Mouse (Mus musculus): ENCODE measurements around the gene Olfr876. TPM values are rescaled to one million over a fixed set of nuclear protein-coding genes. Genes with fewer than 3 reads are reported as not detected.
"Not testable (repeated sequence)": the region's sequence is repeated elsewhere in the genome, so short reads cannot be mapped to it uniquely, and the experiment has no call there.

Gene Olfr876
- total RNA-seq (2021) (not detected), polyA plus RNA-seq (2012; rRNA removed) (not detected in 2 replicates)
- long read RNA-seq: 0 reads

DNA sequence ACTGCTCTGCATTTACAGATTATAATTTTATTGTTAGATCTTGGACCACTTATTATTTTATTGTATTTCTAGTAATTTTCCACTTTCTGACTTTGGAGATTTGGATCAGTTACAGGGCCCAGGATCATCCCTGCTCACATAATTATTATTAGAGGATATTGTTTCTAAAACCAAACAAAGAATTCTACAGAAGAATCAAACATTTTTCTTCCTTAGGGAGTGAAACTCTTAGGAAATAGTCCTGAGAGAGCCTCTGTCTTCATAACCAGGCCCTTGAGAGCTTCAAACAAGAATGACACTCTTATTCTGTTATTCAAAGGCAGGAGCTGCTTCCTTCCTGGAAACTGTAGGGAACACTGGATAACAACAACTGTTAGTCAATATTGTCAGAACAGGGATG lies at the start of gene Olfr876:
TSS of gene Olfr876 (plus strand) at position 301 of the 400 bp plus-strand sequence.
- no peaks in the 10 kb centered on the region for H3K79me2 ChIP-seq (replicated peaks; ENCODE audit: control insufficient read depth, insufficient read depth, low read length)
- no peak within 1 kb of the TSS for H3K4me3 ChIP-seq
- DNase-seq: no peak
- H3K36me3 ChIP-seq (ENCODE audit: control insufficient read depth, insufficient read depth, low read length): no peaks in the 10 kb centered on the region
- H3K9ac ChIP-seq (ENCODE audit: low read depth, low read length): no peak within 1 kb of the TSS
- no peak for TF ChIP-seq POLR2A (IDR thresholded peaks at IDR 0.05; ENCODE audit: insufficient read depth, low read depth, low read length)
- TF ChIP-seq EP300 (IDR thresholded peaks at IDR 0.05; ENCODE audit: insufficient read depth, low read depth, low read length): no peak
- no peak for TF ChIP-seq CTCF (IDR thresholded peaks at IDR 0.05)
- intact Hi-C loops (cut with DNase I): no loop called here
- no peak within 1 kb of the TSS for H3K27ac ChIP-seq
- H3K27me3 ChIP-seq (ENCODE audit: control insufficient read depth, insufficient read depth, low read length): no peaks in the 10 kb centered on the region
- H3K4me1 ChIP-seq (ENCODE audit: control insufficient read depth, insufficient read depth, low read length): no peaks in the 10 kb centered on the region

DNA sequence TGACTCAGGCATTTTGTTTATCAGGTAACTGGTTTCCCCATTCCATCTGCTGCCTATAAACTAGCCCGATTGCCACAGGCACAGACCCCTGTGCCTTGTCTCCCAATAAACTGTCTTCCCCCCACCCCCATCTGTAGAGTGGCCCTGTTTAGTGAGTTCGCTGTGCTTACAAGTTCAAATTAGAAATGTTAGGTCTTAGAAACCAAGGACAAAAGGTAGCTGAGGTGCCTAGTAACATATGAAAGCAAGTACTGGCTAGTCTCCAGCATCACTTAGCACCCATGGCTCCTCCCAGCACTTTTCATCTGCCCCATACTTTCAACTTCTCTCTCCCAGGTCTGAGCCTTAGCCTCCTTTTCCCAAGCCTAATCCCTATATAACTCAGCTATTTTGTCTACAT lies 41.1 kb upstream of the Olfr876 start:
- no peak overlapping the region for H3K27ac ChIP-seq
- no peaks in the 10 kb centered on the region for H3K4me1 ChIP-seq (ENCODE audit: control insufficient read depth, insufficient read depth, low read length)
- no peak for DNase-seq
- H3K36me3 ChIP-seq (ENCODE audit: control insufficient read depth, insufficient read depth, low read length): no peaks in the 10 kb centered on the region
- no peaks in the 10 kb centered on the region for H3K79me2 ChIP-seq (replicated peaks; ENCODE audit: control insufficient read depth, insufficient read depth, low read length)
- intact Hi-C loops (cut with DNase I): no loop called here
- H3K9ac ChIP-seq (ENCODE audit: low read depth, low read length): no peak overlapping the region
- WGBS: 83% methylated on average over 2 of the region's 2 CpGs
- TF ChIP-seq POLR2A (IDR thresholded peaks at IDR 0.05; ENCODE audit: insufficient read depth, low read depth, low read length) (no peak), CTCF (IDR thresholded peaks at IDR 0.05) (no peak), EP300 (IDR thresholded peaks at IDR 0.05; ENCODE audit: insufficient read depth, low read depth, low read length) (no peak)
- H3K4me3 ChIP-seq: no peak overlapping the region
- H3K27me3 ChIP-seq (ENCODE audit: control insufficient read depth, insufficient read depth, low read length): no peaks in the 10 kb centered on the region

DNA sequence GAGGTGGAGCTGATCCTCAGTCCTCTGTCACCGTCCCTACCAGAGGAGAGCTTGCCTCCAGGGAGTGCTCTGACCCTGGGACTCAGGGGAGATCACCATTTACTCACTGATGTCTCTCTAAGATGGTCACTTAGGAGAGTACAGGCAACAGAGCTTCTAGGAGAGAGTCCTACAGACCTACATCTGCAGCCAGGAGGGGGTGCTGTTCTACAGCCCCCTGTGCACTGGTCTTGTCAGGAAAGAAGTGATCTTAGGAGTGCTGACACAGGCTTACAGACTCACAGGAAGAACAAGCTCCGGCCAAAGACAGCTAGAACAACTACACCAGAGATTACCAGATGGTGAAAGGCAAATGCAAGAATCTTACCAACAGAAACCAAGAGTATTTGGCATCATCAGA lies 40.3 kb upstream of the Olfr876 start:
- intact Hi-C loops (cut with DNase I): no loop called here
- Histone ChIP-seq H3K4me1 (ENCODE audit: control insufficient read depth, insufficient read depth, low read length) (no peaks in the 10 kb centered on the region), H3K27me3 (ENCODE audit: control insufficient read depth, insufficient read depth, low read length) (no peaks in the 10 kb centered on the region), H3K9ac (ENCODE audit: low read depth, low read length) (no peak overlapping the region), H3K79me2 (replicated peaks; ENCODE audit: control insufficient read depth, insufficient read depth, low read length) (no peaks in the 10 kb centered on the region), H3K4me3 (no peak overlapping the region), H3K36me3 (ENCODE audit: control insufficient read depth, insufficient read depth, low read length) (no peaks in the 10 kb centered on the region), H3K27ac (no peak overlapping the region)
- 25% methylated on average over 2 of the region's 2 CpGs for WGBS
- TF ChIP-seq POLR2A (IDR thresholded peaks at IDR 0.05; ENCODE audit: insufficient read depth, low read depth, low read length) (no peak), CTCF (IDR thresholded peaks at IDR 0.05) (no peak), EP300 (IDR thresholded peaks at IDR 0.05; ENCODE audit: insufficient read depth, low read depth, low read length) (no peak)
- DNase-seq: no peak

DNA sequence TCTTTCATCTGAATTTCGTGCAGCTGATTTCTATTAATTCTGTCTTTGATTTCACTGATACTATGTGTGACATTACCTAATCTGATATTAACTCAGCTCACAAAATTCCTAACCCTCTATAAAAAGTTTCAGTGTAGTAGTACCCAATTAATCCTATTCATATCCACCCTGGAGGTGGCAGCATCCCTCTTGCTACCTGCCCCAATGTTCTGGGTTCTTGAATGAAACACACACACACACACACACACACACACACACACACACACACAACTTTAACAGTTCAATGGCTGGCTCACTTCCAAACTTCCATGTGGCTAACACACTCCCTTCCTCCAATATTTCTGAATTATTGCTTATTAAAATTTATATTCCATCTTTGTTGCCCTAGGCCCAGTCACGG lies 32.2 kb upstream of the Olfr876 start:
- no peak for TF ChIP-seq EP300 (IDR thresholded peaks at IDR 0.05; ENCODE audit: insufficient read depth, low read depth, low read length)
- TF ChIP-seq CTCF (IDR thresholded peaks at IDR 0.05): no peak
- TF ChIP-seq POLR2A (IDR thresholded peaks at IDR 0.05; ENCODE audit: insufficient read depth, low read depth, low read length): no peak
- no peaks in the 10 kb centered on the region for H3K27me3 ChIP-seq (ENCODE audit: control insufficient read depth, insufficient read depth, low read length)
- 44% methylated on average over 2 of the region's 2 CpGs for WGBS

DNA sequence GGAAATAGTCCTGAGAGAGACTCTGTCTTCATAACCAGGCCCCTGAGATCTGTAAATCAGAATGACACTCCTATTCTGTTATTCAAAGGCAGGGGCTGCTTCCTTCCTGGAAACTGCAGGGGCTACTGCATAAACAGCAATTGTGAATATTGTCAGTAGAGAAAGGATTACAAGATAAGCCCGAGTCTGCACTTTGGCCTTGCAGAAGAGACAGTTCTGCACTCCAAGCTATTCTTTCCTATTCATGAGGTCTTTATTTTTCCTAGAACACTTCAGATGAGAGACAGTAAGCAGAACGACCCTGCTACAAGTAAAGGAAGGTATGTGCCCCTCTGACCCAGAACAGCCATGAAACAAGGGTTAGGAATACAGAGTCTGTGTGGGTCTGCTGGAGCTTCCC lies 31.1 kb upstream of the Olfr876 start, which contains the start of gene Olfr875:
TSS of gene Olfr875 (plus strand) at position 99 of the 400 bp plus-strand sequence.
- H3K4me3 ChIP-seq: no peak within 1 kb of the TSS
- no peak for DNase-seq
- H3K36me3 ChIP-seq (ENCODE audit: control insufficient read depth, insufficient read depth, low read length): no peaks in the 10 kb centered on the region
- no peaks in the 10 kb centered on the region for H3K4me1 ChIP-seq (ENCODE audit: control insufficient read depth, insufficient read depth, low read length)
- no peaks in the 10 kb centered on the region for H3K79me2 ChIP-seq (replicated peaks; ENCODE audit: control insufficient read depth, insufficient read depth, low read length)
- intact Hi-C loops (cut with DNase I): no loop called here
- H3K27ac ChIP-seq: no peak within 1 kb of the TSS
- no peaks in the 10 kb centered on the region for H3K27me3 ChIP-seq (ENCODE audit: control insufficient read depth, insufficient read depth, low read length)
- H3K9ac ChIP-seq (ENCODE audit: low read depth, low read length): no peak within 1 kb of the TSS
- 15% methylated on average over 2 of the region's 2 CpGs for WGBS
- no peak for TF ChIP-seq POLR2A (IDR thresholded peaks at IDR 0.05; ENCODE audit: insufficient read depth, low read depth, low read length)
- TF ChIP-seq CTCF (IDR thresholded peaks at IDR 0.05): no peak
- TF ChIP-seq EP300 (IDR thresholded peaks at IDR 0.05; ENCODE audit: insufficient read depth, low read depth, low read length): no peak

More for the DNA sequence above, 32.2 kb upstream of the Olfr876 start:
- intact Hi-C loops (cut with DNase I): no loop called here
- no peak overlapping the region for H3K9ac ChIP-seq (ENCODE audit: low read depth, low read length)
- no peak overlapping the region for H3K27ac ChIP-seq
- no peaks in the 10 kb centered on the region for H3K79me2 ChIP-seq (replicated peaks; ENCODE audit: control insufficient read depth, insufficient read depth, low read length)
- H3K4me3 ChIP-seq: no peak overlapping the region
- H3K36me3 ChIP-seq (ENCODE audit: control insufficient read depth, insufficient read depth, low read length): no peaks in the 10 kb centered on the region
- no peak for DNase-seq
- H3K4me1 ChIP-seq (ENCODE audit: control insufficient read depth, insufficient read depth, low read length): no peaks in the 10 kb centered on the region

DNA sequence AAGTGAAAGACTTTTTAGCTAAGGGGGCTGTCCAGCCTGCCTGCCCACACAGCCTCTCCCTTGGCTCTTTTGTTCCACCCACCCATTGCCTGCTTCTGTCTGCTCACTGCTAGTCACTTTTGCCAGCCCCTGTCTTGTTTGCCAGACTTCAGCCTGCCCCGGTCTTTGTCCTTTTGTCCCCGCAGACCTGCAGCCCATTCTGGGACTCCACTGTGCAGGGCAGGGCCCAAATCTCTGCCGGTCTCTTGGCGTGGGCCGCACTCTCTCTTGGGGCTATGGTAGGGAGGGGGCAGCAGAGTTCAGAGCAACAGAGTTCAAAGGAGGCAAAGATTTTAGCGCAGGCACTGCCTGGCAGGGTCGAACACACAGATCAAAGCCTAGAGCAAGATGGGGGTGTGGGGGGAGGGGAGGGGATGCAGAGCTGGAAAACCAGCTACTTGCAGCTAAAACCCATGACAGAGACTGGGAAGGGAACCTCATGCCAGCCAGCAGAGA lies 20.0 kb upstream of the Olfr876 start:
- DNase-seq: peak in 1 of 2 experiments; percentile 4
- TF ChIP-seq EP300 (IDR thresholded peaks at IDR 0.05; ENCODE audit: insufficient read depth, low read depth, low read length): no peak
- TF ChIP-seq POLR2A (IDR thresholded peaks at IDR 0.05; ENCODE audit: insufficient read depth, low read depth, low read length): no peak
- no peak for TF ChIP-seq CTCF (IDR thresholded peaks at IDR 0.05)
- no peaks in the 10 kb centered on the region for H3K36me3 ChIP-seq (ENCODE audit: control insufficient read depth, insufficient read depth, low read length)
- intact Hi-C loops (cut with DNase I): no loop called here
- H3K27me3 ChIP-seq (ENCODE audit: control insufficient read depth, insufficient read depth, low read length): no peaks in the 10 kb centered on the region
- H3K9ac ChIP-seq (ENCODE audit: low read depth, low read length): no peak overlapping the region
- H3K4me3 ChIP-seq: no peak overlapping the region
- 8% methylated on average over 7 of the region's 7 CpGs for WGBS
- H3K27ac ChIP-seq: no peak overlapping the region
- H3K4me1 ChIP-seq (ENCODE audit: control insufficient read depth, insufficient read depth, low read length): no peaks in the 10 kb centered on the region
- no peaks in the 10 kb centered on the region for H3K79me2 ChIP-seq (replicated peaks; ENCODE audit: control insufficient read depth, insufficient read depth, low read length)

DNA sequence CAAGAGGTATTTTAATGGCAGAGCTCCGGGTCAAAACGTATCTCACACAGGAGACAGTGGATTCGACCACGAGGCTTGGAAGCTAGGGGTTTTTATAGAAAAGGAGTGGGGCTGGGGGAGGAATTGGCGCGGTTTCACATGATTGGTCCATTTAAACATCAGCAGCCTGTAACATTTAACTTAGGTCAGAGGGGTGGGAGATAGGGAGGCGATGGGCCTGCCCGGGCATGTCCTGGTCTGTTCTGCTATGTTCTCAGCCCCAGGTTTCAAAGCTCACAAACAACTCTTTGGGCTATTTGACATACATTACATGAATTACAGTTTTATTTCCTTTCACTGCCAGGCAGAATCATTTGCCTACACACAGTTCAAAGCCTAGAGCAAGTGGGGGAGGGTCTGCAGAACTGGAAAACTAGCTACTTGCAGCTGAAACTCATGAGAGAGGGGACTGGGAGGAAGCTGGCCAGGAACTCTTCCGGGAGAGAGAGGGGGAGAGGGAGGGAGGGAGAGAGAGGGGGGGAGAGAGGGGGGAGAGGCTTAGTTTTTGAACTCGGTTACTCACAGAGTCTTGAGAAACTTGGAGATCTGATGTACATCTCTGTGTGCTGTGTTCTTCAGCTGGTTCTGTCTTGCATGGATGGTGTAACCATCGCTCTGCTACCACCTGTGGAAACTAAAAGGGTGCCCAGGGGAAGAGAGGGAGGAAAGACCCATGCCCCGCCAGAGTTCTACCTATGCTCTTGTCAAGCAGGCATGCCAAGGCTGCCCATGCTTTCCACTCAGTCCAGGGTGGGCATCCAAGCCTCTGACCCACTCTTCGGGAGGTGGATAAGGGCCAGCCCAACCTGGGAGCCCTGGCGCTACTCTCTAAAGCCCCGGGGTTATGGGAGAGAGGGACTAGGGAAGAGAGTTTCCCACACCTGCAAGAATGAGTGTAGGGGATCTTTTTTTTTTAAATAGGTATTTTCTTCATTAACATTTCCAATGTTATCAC lies 19.1 kb upstream of the Olfr876 start:
- H3K9ac ChIP-seq (ENCODE audit: low read depth, low read length); DNase-seq; H3K79me2 ChIP-seq (replicated peaks; ENCODE audit: control insufficient read depth, insufficient read depth, low read length); H3K27me3 ChIP-seq (ENCODE audit: control insufficient read depth, insufficient read depth, low read length); H3K4me3 ChIP-seq; H3K4me1 ChIP-seq (ENCODE audit: control insufficient read depth, insufficient read depth, low read length); intact Hi-C loops (cut with DNase I); H3K27ac ChIP-seq; H3K36me3 ChIP-seq (ENCODE audit: control insufficient read depth, insufficient read depth, low read length): not testable (repeated sequence)
- 54% methylated on average over 13 of the region's 15 CpGs for WGBS
